Mouse (Mus musculus): ENCODE measurements around the gene Yif1b. TPM values are rescaled to one million over a fixed set of nuclear protein-coding genes. Genes with fewer than 3 reads are reported as not detected.

Gene Yif1b
- total and polyA plus RNA-seq, 3 experiments = 94.8 to 143 TPM; not detected in 1

- H3K9ac ChIP-seq (ENCODE audit: control insufficient read depth, low read depth, low read length, poor library complexity, severe bottlenecking) = no peak overlapping the region
- H3K36me3 ChIP-seq (ENCODE audit: control insufficient read depth in 1 of 2, insufficient read depth in 2 of 2, low read length in 2 of 2) = peaks cover 0 to 6% of the 10 kb centered on the region in 2 experiments; a peak in 2 of 4 replicates
- H3K27me3 ChIP-seq (ENCODE audit: control insufficient read depth in 1 of 2, insufficient read depth in 2 of 2, low read length in 2 of 2) = no peaks in the 10 kb centered on the region
- H3K4me1 ChIP-seq (ENCODE audit: control insufficient read depth in 1 of 2, insufficient read depth in 2 of 2, low read length in 2 of 2) = peaks cover 7 to 23% of the 10 kb centered on the region in 2 experiments
- TF ChIP-seq MAFK (IDR thresholded peaks at IDR 0.05; ENCODE audit: borderline replicate concordance, low read depth, low read length) (no peak), TBP (IDR thresholded peaks at IDR 0.05; ENCODE audit: low read depth, low read length) (no peak), CHD1 (IDR thresholded peaks at IDR 0.05; ENCODE audit: low read depth, low read length) (no peak), ELF1 (IDR thresholded peaks at IDR 0.05; ENCODE audit: low read depth, low read length) (no peak), TAL1 (IDR thresholded peaks at IDR 0.05; ENCODE audit: low read length) (no peak), ZNF384 (IDR thresholded peaks at IDR 0.05; ENCODE audit: low read depth, low read length) (no peak), GATA1 (IDR thresholded peaks at IDR 0.05; ENCODE audit: low read depth, low read length) (no peak), POLR2AphosphoS2 (IDR thresholded peaks at IDR 0.05; ENCODE audit: low read length) (no peak), USF1 (IDR thresholded peaks at IDR 0.05; ENCODE audit: low read depth, low read length) (no peak), UBTF (IDR thresholded peaks at IDR 0.05; ENCODE audit: borderline replicate concordance, insufficient read depth, low read depth, low read length) (no peak), ZC3H11A (IDR thresholded peaks at IDR 0.05; ENCODE audit: low read depth, low read length) (no peak), MAZ (IDR thresholded peaks at IDR 0.05; ENCODE audit: low read depth, low read length) (no peak), NRF1 (IDR thresholded peaks at IDR 0.05; ENCODE audit: insufficient read depth, low read depth, low read length, poor library complexity, severe bottlenecking) (no peak), MYC (IDR thresholded peaks at IDR 0.05; ENCODE audit: low read depth, low read length) (no peak), JUND (IDR thresholded peaks at IDR 0.05; ENCODE audit: low read depth, low read length) (no peak), KAT2A (conservative IDR thresholded peaks at IDR 0.05; ENCODE audit: low read depth, low read length) (no peak), MAX (IDR thresholded peaks at IDR 0.05; ENCODE audit: low read length) (no peak), BHLHE40 (IDR thresholded peaks at IDR 0.05; ENCODE audit: borderline replicate concordance, low read depth, low read length) (no peak), RAD21 (IDR thresholded peaks at IDR 0.05; ENCODE audit: low read depth, low read length) (no peak)
- H3K79me2 ChIP-seq (ENCODE audit: control insufficient read depth, insufficient read depth, low read length, poor library complexity) = no peaks in the 10 kb centered on the region; the same call in 1 of the 2 replicates
- DNase-seq (ENCODE audit: low read depth, low spot score) = no peak
- no peak overlapping the region for H3K27ac ChIP-seq (ENCODE audit: control insufficient read depth, low read depth, low read length)
- no peak overlapping the region for H3K4me3 ChIP-seq (ENCODE audit: control insufficient read depth in 1 of 2, insufficient read depth in 1 of 2, low read depth in 2 of 2, low read length in 2 of 2)
- H3K9me3 ChIP-seq (replicated peaks; ENCODE audit: insufficient read depth, low read length) = no peaks in the 10 kb centered on the region
Measured at GRCm38 (mm10) chr7:29230560-29230959, 7.6 kb upstream of the Yif1b start.

GRCm38 (mm10) chr7:29231517-29231916, 6.6 kb upstream of the Yif1b start:
- no peak overlapping the region for H3K27ac ChIP-seq (ENCODE audit: control insufficient read depth, low read depth, low read length)
- H3K4me3 ChIP-seq (ENCODE audit: control insufficient read depth in 1 of 2, insufficient read depth in 1 of 2, low read depth in 2 of 2, low read length in 2 of 2) = peak overlapping the region; percentile 62 to 67; a peak in 2 of 4 replicates
- H3K4me1 ChIP-seq (ENCODE audit: control insufficient read depth in 1 of 2, insufficient read depth in 2 of 2, low read length in 2 of 2) = peaks cover 7 to 23% of the 10 kb centered on the region in 2 experiments
- peak overlapping the region; percentile 56; the same call in 1 of the 2 replicates for H3K9ac ChIP-seq (ENCODE audit: control insufficient read depth, low read depth, low read length, poor library complexity, severe bottlenecking)
- DNase-seq (ENCODE audit: low read depth, low spot score) = peak; percentile 27
- no peaks in the 10 kb centered on the region for H3K9me3 ChIP-seq (replicated peaks; ENCODE audit: insufficient read depth, low read length)
- H3K79me2 ChIP-seq (ENCODE audit: control insufficient read depth, insufficient read depth, low read length, poor library complexity) = no peaks in the 10 kb centered on the region; the same call in 1 of the 2 replicates
- H3K27me3 ChIP-seq (ENCODE audit: control insufficient read depth in 1 of 2, insufficient read depth in 2 of 2, low read length in 2 of 2) = no peaks in the 10 kb centered on the region
- H3K36me3 ChIP-seq (ENCODE audit: control insufficient read depth in 1 of 2, insufficient read depth in 2 of 2, low read length in 2 of 2) = peaks cover 0 to 6% of the 10 kb centered on the region in 2 experiments; a peak in 2 of 4 replicates
- TF ChIP-seq UBTF (IDR thresholded peaks at IDR 0.05; ENCODE audit: borderline replicate concordance, insufficient read depth, low read depth, low read length) (no peak), CHD1 (IDR thresholded peaks at IDR 0.05; ENCODE audit: low read depth, low read length) (no peak), POLR2AphosphoS5 (IDR thresholded peaks at IDR 0.05; ENCODE audit: borderline replicate concordance, low read depth, low read length) (no peak), EP300 (IDR thresholded peaks at IDR 0.05; ENCODE audit: low read depth in 1 of 2, low read length in 2 of 2) (no peak), ETS1 (IDR thresholded peaks at IDR 0.05; ENCODE audit: low read depth, low read length) (no peak), MAZ (IDR thresholded peaks at IDR 0.05; ENCODE audit: low read depth, low read length) (no peak), E2F4 (IDR thresholded peaks at IDR 0.05; ENCODE audit: borderline replicate concordance, low read depth, low read length) (no peak), POLR2A (IDR thresholded peaks at IDR 0.05; ENCODE audit: control insufficient read depth in 1 of 2, insufficient read depth in 1 of 2, low read depth in 1 of 2, low read length in 2 of 2, poor library complexity in 1 of 2) (no peak), BHLHE40 (IDR thresholded peaks at IDR 0.05; ENCODE audit: borderline replicate concordance, low read depth, low read length) (no peak), GABPA (IDR thresholded peaks at IDR 0.05; ENCODE audit: low read depth, low read length) (no peak), KAT2A (conservative IDR thresholded peaks at IDR 0.05; ENCODE audit: low read depth, low read length) (no peak), SIN3A (IDR thresholded peaks at IDR 0.05; ENCODE audit: low read length) (no peak), SMC3 (IDR thresholded peaks at IDR 0.05; ENCODE audit: low read depth, low read length) (no peak), USF1 (IDR thresholded peaks at IDR 0.05; ENCODE audit: low read depth, low read length) (no peak), CTCF (IDR thresholded peaks at IDR 0.05 in 2 of 3, conservative IDR thresholded peaks at IDR 0.05 in 1 of 3; ENCODE audit: control insufficient read depth in 1 of 3, insufficient read depth in 1 of 3, low read depth in 2 of 3, low read length in 3 of 3, poor library complexity in 1 of 3, severe bottlenecking in 1 of 3) (no peak), HCFC1 (IDR thresholded peaks at IDR 0.05; ENCODE audit: low read depth, low read length) (no peak)
